9 mouse cellular contexts compared by ENCODE assay signal in the genomic region with DNA sequence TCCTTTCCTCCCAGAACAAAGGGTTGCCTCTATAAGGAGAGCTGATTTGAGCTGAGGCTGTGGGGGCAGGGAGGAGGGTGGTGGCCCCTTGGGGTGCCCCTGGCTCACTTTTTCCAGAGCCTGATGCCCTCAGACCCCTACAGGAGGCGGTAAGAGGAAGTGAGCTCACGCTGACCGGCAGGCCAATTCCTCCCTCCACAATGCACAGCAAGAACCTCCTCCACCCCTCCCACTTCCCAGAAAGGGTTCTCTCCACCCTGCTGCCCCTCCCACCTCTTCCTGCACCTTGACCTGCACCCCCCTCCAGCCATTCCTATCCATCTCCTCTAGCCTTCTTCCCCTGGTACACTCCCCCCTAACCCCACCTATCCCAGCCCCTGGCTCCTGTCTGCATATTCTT. TPM values are rescaled to one million over a fixed set of nuclear protein-coding genes. Genes with fewer than 3 reads are reported as not detected.
DNase-seq lines count a peak whose midpoint lies in the region; ATAC-seq and TF ChIP-seq lines count a peak whose summit lies in the region.
"Had no signal": no experiment of that assay in that cellular context is flagged by ENCODE, and none has a peak within 500 bp of the region (broad histone marks: within the 10 kb centered on the region; RNA-seq: fewer than 3 reads in every experiment).

No protein-coding gene starts in this region.

- no peak for ATAC-seq in lung, embryonic 15.5 days (ENCODE audit: borderline replicate concordance, extremely low read depth, low FRiP score, low TSS enrichment)
- no peak for ATAC-seq in hindbrain, postnatal 0 days
- no peak for ATAC-seq in hindbrain, embryonic 12.5 days (ENCODE audit: low FRiP score)

- no peaks in the 10 kb centered on the region for H3K36me3 ChIP-seq in ES-Bruce4 (ENCODE audit: control insufficient read depth, insufficient read depth, low read length, poor library complexity, severe bottlenecking)
- H3K36me3 ChIP-seq in lung, embryonic 15.5 days, result no peaks in the 10 kb centered on the region
- no peaks in the 10 kb centered on the region for H3K36me3 ChIP-seq in hindbrain, postnatal 0 days (ENCODE audit: insufficient read depth, low read length)
- H3K36me3 ChIP-seq in hindbrain, embryonic 12.5 days, result no peaks in the 10 kb centered on the region

- peak overlapping the region; percentile 75 for H3K4me3 ChIP-seq in ES-Bruce4 (ENCODE audit: low read depth, low read length)
- H3K4me3 ChIP-seq in bone marrow, adult 2 months (replicated peaks; ENCODE audit: control insufficient read depth, low read depth, low read length), result no peak overlapping the region
- H3K4me3 ChIP-seq in lung, embryonic 15.5 days, result no peak overlapping the region
- no peak overlapping the region for H3K4me3 ChIP-seq in hindbrain, postnatal 0 days (ENCODE audit: low read length)
- H3K4me3 ChIP-seq in hindbrain, embryonic 12.5 days, result no peak overlapping the region

- no peaks in the 10 kb centered on the region for H3K9me3 ChIP-seq in ES-Bruce4 (replicated peaks; ENCODE audit: control insufficient read depth, insufficient read depth, low read length, poor library complexity, severe bottlenecking)
- no peaks in the 10 kb centered on the region for H3K9me3 ChIP-seq in lung, embryonic 15.5 days
- H3K9me3 ChIP-seq in hindbrain, postnatal 0 days (ENCODE audit: low read length), result no peaks in the 10 kb centered on the region
- no peaks in the 10 kb centered on the region for H3K9me3 ChIP-seq in hindbrain, embryonic 12.5 days (replicated peaks)

- H3K27ac ChIP-seq in ES-Bruce4 (ENCODE audit: insufficient read depth, low read length), result peak overlapping the region; percentile 96
- peak overlapping the region; percentile 27; the same call in 1 of the 2 replicates for H3K27ac ChIP-seq in bone marrow, adult 2 months (ENCODE audit: control insufficient read depth, insufficient read depth, low read depth, low read length, poor library complexity)
- peak overlapping the region; percentile 46 for H3K27ac ChIP-seq in lung, embryonic 15.5 days
- no peak overlapping the region for H3K27ac ChIP-seq in hindbrain, postnatal 0 days
- H3K27ac ChIP-seq in hindbrain, embryonic 12.5 days, result no peak overlapping the region

- peaks cover 7% of the 10 kb centered on the region for H3K4me1 ChIP-seq in ES-Bruce4 (ENCODE audit: control insufficient read depth, insufficient read depth, low read length)
- H3K4me1 ChIP-seq in bone marrow, adult 2 months (ENCODE audit: control insufficient read depth, insufficient read depth, low read length), result peaks cover 3% of the 10 kb centered on the region
- H3K4me1 ChIP-seq in lung, embryonic 15.5 days, result peaks cover 23% of the 10 kb centered on the region
- no peaks in the 10 kb centered on the region for H3K4me1 ChIP-seq in hindbrain, postnatal 0 days (ENCODE audit: insufficient read depth, low read length)
- H3K4me1 ChIP-seq in hindbrain, embryonic 12.5 days, result peaks cover 31% of the 10 kb centered on the region

- TF ChIP-seq POLR2A in ES-Bruce4 (IDR thresholded peaks at IDR 0.05; ENCODE audit: insufficient read depth, low read length), result peak; percentile 50
- no peak for TF ChIP-seq POLR2A in bone marrow, adult 2 months (IDR thresholded peaks at IDR 0.05; ENCODE audit: borderline replicate concordance, control insufficient read depth, low read depth, low read length)

- peak; percentile 60 for DNase-seq in heart, postnatal 25 days (ENCODE audit: low spot score)
- no peak for DNase-seq in hindbrain, postnatal 0 days (ENCODE audit: low spot score)
- no peak for DNase-seq in thymus, postnatal 25 days
- no peak for DNase-seq in ovary, adult 18-20 months (ENCODE audit: low spot score)
- DNase-seq: spleen, adult 18-20 months had no signal

- no peak for TF ChIP-seq CTCF in ES-Bruce4 (IDR thresholded peaks at IDR 0.05; ENCODE audit: low read depth, low read length)
- no peak for TF ChIP-seq CTCF in bone marrow, adult 2 months (IDR thresholded peaks at IDR 0.05; ENCODE audit: control insufficient read depth, insufficient read depth, low read length)
- no peak for TF ChIP-seq CTCF in hindbrain, postnatal 0 days (IDR thresholded peaks at IDR 0.05; ENCODE audit: low read depth)

- H3K27me3 ChIP-seq in ES-Bruce4 (ENCODE audit: control insufficient read depth, insufficient read depth, low read length, poor library complexity, severe bottlenecking), result no peaks in the 10 kb centered on the region
- H3K27me3 ChIP-seq in lung, embryonic 15.5 days, result no peaks in the 10 kb centered on the region
- H3K27me3 ChIP-seq in hindbrain, postnatal 0 days (ENCODE audit: insufficient read depth, low read length), result no peaks in the 10 kb centered on the region
- H3K27me3 ChIP-seq in hindbrain, embryonic 12.5 days, result peaks cover 22% of the 10 kb centered on the region

- no peak overlapping the region for H3K4me2 ChIP-seq in lung, embryonic 15.5 days
- no peak overlapping the region for H3K4me2 ChIP-seq in hindbrain, postnatal 0 days (ENCODE audit: low read depth, low read length)
- H3K4me2 ChIP-seq in hindbrain, embryonic 12.5 days (replicated peaks), result no peak overlapping the region

- TF ChIP-seq EP300 in ES-Bruce4 (IDR thresholded peaks at IDR 0.05; ENCODE audit: insufficient read depth, low read depth, low read length), result peak; percentile 90

- peak overlapping the region; percentile 45 for H3K9ac ChIP-seq in ES-Bruce4 (ENCODE audit: low read depth, poor library complexity, severe bottlenecking)
- H3K9ac ChIP-seq in lung, embryonic 15.5 days, result no peak overlapping the region
- H3K9ac ChIP-seq in hindbrain, postnatal 0 days (replicated peaks; ENCODE audit: low read length), result no peak overlapping the region
- no peak overlapping the region for H3K9ac ChIP-seq in hindbrain, embryonic 12.5 days

- WGBS in bone marrow, adult 2 months, result 3% methylated on average over 3 of the region's 3 CpGs
- 26% methylated on average over 3 of the region's 3 CpGs for WGBS in lung, embryonic 15.5 days
- 49% methylated on average over 3 of the region's 3 CpGs for WGBS in hindbrain, postnatal 0 days
- 14% methylated on average over 3 of the region's 3 CpGs for WGBS in hindbrain, embryonic 12.5 days

- intact Hi-C loops in heart, postnatal 25 days (cut with DNase I), result no loop called here

RNA-seq across cellular contexts. Expression of gene Arhgap23, which starts 3.2 kb away (rescaled TPM):
- polyA plus RNA-seq in ES-Bruce4 (2011; ENCODE audit: insufficient read depth, insufficient read length, low read depth, missing spikeins), result 30.3 and 32.5 TPM in 2 replicates
- 32.9 and 39.9 TPM in 2 replicates for polyA plus RNA-seq in bone marrow, adult 2 months (2011; ENCODE audit: insufficient read depth, insufficient read length, low replicate concordance, missing spikeins)
- total RNA-seq in heart, postnatal 25 days (2021), result 10 to 100 TPM; 14.8 to 19.4 TPM
- 7.0 and 7.4 TPM in 2 replicates for polyA plus RNA-seq in lung, embryonic 15.5 days (2015; fragmentation: Nextera tagmentation; extraction: Ambion mirVana)
- 75.2 and 86.8 TPM in 2 replicates for total RNA-seq in hindbrain, postnatal 0 days (2014; rRNA removed)
- polyA plus RNA-seq in hindbrain, postnatal 0 days (2015; fragmentation: Nextera tagmentation; extraction: Ambion mirVana), result 7.3 and 7.7 TPM in 2 replicates
- polyA plus RNA-seq in hindbrain, embryonic 12.5 days (2016; fragmentation: Nextera tagmentation; extraction: Ambion mirVana), result 9.3 and 10.0 TPM in 2 replicates

RNA-seq across cellular contexts. Expression of gene Socs7, which starts 49.8 kb away (rescaled TPM):
- 21.1 and 25.5 TPM in 2 replicates for polyA plus RNA-seq in ES-Bruce4 (2011; ENCODE audit: insufficient read depth, insufficient read length, low read depth, missing spikeins)
- 4.3 and 5.2 TPM in 2 replicates for polyA plus RNA-seq in bone marrow, adult 2 months (2011; ENCODE audit: insufficient read depth, insufficient read length, low replicate concordance, missing spikeins)
- 10 to 100 TPM; 17.9 to 19.9 TPM for total RNA-seq in heart, postnatal 25 days (2021)
- 3.4 and 3.6 TPM in 2 replicates for polyA plus RNA-seq in lung, embryonic 15.5 days (2015; fragmentation: Nextera tagmentation; extraction: Ambion mirVana)
- total RNA-seq in hindbrain, postnatal 0 days (2014; rRNA removed), result 49.5 and 59.0 TPM in 2 replicates
- polyA plus RNA-seq in hindbrain, postnatal 0 days (2015; fragmentation: Nextera tagmentation; extraction: Ambion mirVana), result 5.5 and 5.9 TPM in 2 replicates
- polyA plus RNA-seq in hindbrain, embryonic 12.5 days (2016; fragmentation: Nextera tagmentation; extraction: Ambion mirVana), result 7.0 and 9.1 TPM in 2 replicates

Comparison
In these comparisons a context has a peak if more than half of its experiments do, and no peak if none do; other contexts are left out.
1. H3K27ac ChIP-seq: peak in ES-Bruce4 (single experiment), bone marrow, adult 2 months (single experiment) and lung, embryonic 15.5 days (single experiment); none in hindbrain, postnatal 0 days (single experiment) and hindbrain, embryonic 12.5 days (single experiment).